Mouse (Mus musculus) kidney, adult 18-20 months (tissue): Measurements from ENCODE around the gene Btbd11.

Experiments
- DNase-seq: peaks from one replicate; pipeline ENCODE4 v3.0.0; 2021

Btbd11 gene

GRCm38 (mm10) chr10:85538051-85538753 is 151.6 kb downstream of the Btbd11 start:
- DNase-seq = no peak

DNA sequence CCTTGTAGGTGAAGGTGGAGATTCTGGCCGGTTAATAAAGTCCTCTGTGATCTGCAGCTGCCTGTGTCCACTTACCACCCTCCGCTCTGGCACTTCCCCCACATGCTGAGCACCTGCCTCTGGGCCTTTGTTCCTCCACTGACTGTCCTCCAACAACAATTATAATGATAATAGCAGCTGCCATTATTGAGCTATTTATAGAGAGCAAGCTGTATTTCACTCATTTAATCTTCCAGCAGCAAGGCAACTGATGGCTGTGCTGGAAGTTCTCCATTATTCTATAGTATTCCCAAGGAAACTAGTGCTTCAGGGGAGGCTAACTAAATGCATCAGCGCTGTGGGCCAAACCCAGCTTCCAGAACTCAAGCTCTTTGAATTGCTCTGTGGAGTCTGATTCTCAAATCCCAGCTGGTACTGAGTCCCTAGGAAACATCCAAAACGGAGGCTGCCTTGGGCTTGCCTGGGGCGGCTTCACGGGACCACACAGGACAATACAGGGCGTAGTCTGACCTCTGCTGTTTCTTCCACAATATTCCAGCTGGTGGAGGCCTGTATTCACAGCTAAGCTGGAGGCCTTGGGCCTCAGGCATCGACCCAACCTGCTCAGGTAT is 153.0 kb downstream of the Btbd11 start:
- no peak for DNase-seq

DNA sequence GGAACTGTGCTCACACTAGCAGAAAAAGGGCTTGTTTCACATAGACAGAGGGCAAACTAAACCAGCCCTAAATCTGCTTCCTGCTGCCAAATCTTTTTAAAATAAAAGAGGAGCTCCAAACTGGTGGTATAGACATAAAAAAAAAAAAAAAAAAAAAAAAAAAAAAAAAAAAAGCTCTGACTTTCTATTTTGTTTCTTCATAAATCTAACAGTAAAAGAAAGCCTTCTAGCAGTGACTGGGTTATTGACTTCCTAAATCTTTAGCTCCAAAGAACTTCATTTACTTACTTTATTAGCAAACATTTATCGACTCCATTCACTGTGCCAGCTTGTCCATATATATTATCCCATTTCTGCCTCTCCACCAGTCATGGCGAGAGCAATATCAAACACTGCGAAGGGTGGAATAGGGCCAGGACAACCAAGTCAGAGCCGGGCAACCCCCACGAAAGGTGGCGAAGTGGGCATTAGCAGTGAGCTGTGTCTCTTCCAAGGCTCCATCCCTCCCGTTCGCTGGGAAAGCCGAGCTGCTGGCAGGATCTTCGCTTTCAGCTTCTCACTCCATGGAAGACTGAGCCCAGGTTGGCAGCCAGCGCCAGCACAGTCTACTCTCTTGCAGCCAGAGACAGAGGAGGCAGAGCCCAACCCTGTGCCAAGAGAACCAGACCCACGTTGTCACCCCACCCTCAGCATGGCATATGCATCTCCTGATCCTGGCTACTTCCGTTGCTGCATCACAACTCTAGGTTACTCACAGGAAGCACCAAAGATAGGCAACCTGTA is 153.9 kb downstream of the Btbd11 start:
- no peak for DNase-seq

- DNase-seq = no peak
Measured at GRCm38 (mm10) chr10:85541481-85541880, 154.9 kb downstream of the Btbd11 start.

DNA sequence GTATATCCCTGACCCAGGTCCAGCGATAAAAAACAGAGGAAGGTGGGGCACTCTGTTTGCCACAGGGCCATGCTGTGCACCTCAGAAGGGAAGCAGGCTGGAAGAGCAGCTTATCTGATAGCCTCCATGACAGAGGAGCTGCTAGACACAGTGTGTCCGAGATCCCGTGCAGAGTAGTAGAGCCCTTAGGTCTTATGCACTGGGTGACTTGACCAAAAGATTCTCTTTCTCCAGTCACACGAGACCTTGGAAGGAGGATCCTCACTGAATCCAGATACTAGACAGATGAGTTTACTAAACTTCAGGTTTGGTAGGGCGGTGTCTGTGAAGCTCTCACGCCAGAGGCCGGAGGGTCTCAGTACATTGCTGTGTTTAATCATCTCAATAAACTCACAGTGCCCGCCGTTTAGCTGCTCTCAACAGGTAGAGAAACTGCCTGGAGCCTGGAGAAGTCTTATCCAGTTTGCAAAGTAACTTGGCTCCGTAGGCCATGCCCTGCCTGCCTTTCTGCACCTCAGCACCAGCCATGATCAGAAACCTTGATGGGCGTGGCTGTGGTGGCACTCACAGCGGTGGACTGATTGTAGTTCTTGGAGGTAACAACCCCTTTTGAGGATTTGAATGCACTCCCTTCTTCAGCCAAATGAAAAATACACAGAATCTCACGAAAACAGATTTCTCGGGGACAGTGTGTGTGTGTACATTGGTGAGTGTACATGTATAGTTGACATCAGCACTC is 155.4 kb downstream of the Btbd11 start:
- DNase-seq = no peak

DNA sequence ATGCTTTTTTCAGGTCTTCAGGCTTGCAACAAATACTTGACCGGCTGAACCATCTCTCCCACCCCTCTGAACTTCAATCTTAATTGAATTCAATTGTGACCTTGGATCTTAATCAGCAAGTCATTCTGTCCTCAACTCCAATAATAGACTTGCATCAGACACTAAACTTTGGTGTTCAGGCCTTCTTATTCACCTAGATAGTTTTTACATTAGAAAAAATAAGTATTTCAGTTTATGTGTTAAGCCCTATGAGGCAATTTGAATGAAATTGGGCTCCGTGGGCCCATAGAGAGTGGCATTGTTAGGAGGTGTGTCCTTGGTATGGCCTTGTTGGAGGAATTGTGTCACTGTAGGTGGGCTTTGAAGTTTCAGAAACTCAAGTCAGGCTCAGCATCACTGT is 156.7 kb downstream of the Btbd11 start:
- DNase-seq = no peak

DNA sequence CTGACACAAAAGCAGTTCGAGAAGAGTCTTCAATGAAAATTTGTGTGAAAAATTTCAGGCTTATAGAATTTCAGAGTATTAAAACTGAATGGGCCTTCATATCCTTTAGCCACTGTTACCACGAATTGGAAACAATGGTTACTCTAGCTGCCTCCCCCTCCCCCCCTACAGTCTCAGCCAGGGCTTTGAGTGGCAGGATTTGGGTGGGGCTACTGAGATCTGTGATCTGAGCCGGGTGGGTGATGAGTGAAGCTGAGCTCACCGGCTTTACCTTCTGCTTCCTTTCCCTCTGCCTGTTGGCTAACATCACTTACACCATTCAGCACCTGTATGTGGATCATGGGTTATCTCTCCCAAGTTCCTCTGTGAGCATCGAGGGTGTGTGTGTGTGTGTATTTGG is 158.4 kb downstream of the Btbd11 start:
- DNase-seq = no peak

GRCm38 (mm10) chr10:85555193-85555592 is 168.6 kb downstream of the Btbd11 start:
- no peak for DNase-seq

- DNase-seq = no peak
Measured at GRCm38 (mm10) chr10:85561418-85561817, 174.8 kb downstream of the Btbd11 start.

DNA sequence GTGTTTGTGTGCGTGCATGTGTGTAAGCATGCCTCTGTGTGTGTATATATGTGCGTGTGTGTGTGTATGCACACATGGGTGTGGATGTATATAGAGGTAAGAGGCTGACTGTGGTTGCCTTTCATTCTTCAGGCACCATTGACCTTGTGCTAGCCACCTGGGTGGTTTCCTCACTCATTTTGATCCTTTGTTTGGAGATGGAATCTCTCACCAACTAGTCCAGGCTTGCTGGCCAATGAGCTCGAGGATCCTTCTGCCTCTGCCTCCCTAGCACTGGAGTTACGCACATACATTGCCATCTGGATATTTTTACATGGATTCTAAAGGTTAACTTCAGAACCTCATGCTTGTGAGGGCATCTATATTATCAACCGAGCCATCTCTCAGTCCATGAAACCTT is 184.8 kb downstream of the Btbd11 start:
- no peak for DNase-seq

DNA sequence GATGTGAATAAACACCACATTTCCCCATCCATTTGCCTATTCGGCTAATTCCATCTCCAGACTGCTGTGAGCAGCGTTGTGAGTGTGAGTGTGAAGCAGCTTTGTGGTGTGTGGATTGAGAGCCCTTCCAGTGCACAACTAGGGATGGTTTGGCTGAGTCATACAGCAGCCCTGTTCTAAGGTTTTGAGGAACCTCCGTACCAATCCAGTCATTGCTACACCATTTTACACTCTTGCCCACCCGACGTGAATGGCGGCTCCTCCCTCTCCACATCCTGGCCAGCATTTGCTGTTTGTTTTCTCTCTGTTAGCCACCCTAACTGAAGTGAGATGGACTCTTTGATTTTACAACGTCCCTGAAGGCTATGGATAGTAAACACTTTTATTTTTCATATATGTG is 186.0 kb downstream of the Btbd11 start:
- no peak for DNase-seq

DNA sequence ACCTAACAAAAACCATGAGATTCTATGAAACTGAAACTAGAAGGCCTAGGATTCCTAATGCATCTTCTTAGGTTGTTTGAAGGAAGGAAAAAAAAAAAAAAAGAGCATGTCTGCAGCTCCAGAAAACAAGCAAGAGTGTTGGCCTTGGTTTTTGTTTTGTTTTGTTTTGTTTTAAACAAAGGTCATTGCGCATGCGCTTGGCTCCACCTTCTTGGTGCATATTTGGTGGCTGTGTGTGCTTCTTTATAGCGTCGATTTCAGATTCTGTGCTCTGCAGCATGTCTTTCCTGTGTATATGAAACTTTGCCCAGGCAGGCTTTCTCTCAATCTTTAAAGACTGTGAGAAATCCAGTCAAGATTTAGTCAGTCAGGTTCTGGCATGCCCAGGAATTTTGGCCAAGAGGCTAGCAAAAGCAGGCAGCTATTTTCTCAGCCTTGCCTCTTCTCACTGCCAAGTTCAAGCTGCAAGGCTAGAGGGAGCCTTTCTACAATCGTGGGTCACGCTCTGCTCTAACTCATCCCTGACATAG is 191.3 kb downstream of the Btbd11 start:
- DNase-seq = no peak

- no peak for DNase-seq
Measured at GRCm38 (mm10) chr10:85578571-85579465, 192.2 kb downstream of the Btbd11 start.

- no peak for DNase-seq
Measured at GRCm38 (mm10) chr10:85587758-85588157, 201.1 kb downstream of the Btbd11 start.

- no peak for DNase-seq
Measured at GRCm38 (mm10) chr10:85590043-85590442, 203.4 kb downstream of the Btbd11 start.

DNA sequence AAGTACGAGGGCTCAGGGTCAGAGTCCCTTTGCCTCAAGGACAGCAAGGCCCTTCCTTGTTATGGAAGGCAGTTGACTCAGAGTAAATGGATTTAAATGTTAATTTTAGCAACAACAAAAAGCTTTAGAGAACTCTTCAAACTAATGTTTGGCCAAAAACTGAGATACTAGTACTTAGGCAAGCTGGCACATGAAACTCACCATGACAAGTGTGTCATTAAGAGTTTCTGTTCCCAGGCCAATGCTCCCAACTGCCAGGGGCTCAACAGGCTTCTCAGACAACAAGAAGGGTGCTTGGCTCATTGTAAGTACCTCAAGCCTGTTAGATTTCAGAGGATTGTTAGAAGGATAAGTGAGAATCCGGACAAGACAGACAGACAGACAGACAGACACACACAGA is 204.7 kb downstream of the Btbd11 start:
- DNase-seq = no peak

DNA sequence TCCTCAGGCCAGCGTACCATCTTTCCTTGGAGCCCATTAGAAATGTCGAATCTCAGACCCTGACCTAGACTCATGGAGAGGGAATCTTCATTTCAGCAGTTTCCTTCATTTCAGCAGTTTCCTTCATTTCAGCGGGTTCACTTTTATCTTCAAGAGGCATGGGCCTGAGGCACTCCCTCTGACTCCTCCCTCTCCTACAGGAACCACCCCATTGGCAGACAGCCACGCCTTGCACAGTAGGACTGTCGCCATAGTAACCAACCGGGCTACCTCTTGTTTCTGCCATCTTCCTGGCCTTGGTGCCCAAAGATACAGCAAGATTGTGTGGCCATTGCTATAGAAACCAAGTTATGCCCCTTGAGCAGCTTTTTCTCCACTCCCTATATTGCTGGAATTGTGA is 205.4 kb downstream of the Btbd11 start:
- DNase-seq = no peak

GRCm38 (mm10) chr10:85596301-85596700 is 209.7 kb downstream of the Btbd11 start:
- no peak for DNase-seq

DNA sequence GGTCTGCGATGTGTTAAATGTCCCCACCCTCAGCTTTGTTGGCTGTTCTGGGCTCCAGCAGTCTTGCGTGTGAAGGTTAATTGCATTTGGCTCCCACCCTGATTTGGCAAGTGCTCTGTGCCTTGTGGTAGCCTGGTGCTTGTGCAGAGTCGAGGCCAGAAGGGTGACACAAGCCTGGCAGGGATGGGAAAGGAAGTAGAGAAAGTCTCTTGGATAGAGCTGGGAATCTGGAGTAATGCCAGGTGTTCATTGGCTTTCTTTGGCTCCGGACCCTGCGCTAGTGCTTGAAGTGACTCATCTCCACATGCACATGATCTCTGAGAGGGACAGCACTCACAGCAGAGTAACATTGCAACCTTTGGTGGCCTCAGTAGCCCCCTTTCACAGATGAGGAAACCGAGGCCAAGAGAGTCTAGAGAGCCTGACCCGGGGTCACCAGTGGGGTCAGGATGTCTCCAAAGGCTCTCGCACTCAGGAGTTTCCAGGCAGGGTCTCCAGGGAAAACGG is 211.5 kb downstream of the Btbd11 start:
- no peak for DNase-seq

DNA sequence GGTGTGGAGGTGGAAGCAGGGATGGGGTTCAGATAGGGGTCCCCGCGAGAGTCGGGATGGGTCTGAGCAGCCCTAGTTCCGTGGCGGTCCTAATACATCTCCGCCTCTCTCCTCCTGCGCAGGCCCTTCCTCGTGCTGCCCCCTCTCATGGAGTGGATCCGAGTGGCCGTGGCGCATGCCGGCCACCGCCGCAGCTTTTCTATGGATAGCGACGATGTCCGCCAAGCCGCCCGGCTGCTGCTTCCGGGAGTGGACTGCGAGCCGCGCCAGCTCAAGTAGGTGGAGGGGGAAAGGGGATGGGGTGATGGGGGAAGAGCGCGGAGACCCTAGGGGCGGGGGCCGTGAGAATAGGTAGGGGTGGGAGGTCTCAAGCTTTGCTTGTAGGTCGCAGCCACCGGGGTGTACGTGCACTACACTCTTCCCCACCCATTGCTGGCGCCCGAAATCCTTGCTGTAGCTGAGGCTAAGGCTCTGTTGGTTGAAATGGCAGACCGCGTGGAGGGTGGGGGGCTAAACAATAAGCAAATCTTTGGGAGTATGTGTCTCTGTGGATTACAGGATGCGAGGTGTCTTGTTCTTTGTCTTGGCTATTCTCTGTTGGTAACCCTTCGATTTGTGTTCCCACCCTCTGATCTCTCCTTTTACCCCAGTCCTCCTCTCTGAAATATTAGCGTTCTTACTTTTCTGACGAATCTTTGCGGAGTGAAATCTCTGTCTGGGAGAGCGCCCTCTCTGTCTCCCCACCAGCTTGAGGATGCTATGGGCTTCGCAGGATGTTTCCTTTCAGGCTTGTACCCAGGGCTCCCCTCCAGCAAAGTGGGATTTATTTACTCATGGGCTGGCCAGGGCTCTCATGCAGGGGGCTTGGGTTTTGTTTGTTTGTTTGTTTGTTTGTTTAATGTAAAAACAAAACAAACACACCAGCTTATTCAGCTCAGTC is 212.3 kb downstream of the Btbd11 start:
- DNase-seq = no peak

DNA sequence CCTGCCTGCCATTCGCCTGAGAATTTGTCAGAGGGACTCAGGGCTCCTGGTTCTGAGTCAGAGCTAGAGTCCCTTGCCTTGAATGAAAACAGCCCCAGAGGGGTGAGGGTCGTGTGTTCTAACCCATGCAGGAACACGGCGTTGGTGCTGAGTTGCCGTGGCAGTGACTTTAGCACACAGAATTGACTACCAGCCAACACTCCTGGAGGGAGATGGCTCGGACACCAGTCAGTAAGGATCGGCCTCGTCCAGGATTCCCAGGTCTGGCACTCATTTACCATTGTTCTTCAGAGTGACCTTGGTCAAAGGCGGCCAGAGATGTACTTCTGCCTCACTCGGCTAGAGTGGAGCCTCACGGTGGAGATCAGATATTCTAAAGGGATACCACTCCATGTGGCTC is 215.9 kb downstream of the Btbd11 start:
- no peak for DNase-seq
